Mouse (Mus musculus) liver, embryonic 14.5 days (tissue): ENCODE results near the gene A830031A19Rik. TPM values are rescaled to one million over a fixed set of nuclear protein-coding genes. Genes with fewer than 3 reads are reported as not detected.

ENCODE experiments used
- ATAC-seq: fragments of 200-750 bp; cut with Nextera tagmentation; 2 replicates; pipeline ENCODE4 v1.8.0; 2017; ENCODE audit warnings: moderate number of reproducible peaks, mild to moderate bottlenecking, moderate library complexity; ENCODE audit not compliant: insufficient read depth
- DNase-seq, 3 experiments: peaks; one replicate each; pipeline ENCODE4 v3.0.0-alpha.2; 2012 to 2013; ENCODE audit warnings: low read depth in 3 of 3, low spot score in 3 of 3
- H3K27ac ChIP-seq: fragments of 300-500 bp; sonication (generic); 2 replicates; pipeline ENCODE4 v1.5.1; 2014; ENCODE audit warnings: moderate library complexity, mild to moderate bottlenecking, control low read depth, inconsistent platforms
- H3K27me3 ChIP-seq: fragments of 300-500 bp; sonication (generic); 2 replicates; pipeline ENCODE4 v1.6.1; 2014; ENCODE audit warnings: mild to moderate bottlenecking, low read length, moderate library complexity; ENCODE audit not compliant: control insufficient read depth, insufficient read depth
- H3K36me3 ChIP-seq: fragments of 300-500 bp; sonication (generic); replicated peaks from 2 replicates; pipeline ENCODE4 v1.6.1; 2014; ENCODE audit warnings: low read depth; ENCODE audit not compliant: control insufficient read depth, insufficient read depth
- H3K4me1 ChIP-seq, 2 experiments: fragments of 200-500 bp in 1 of 2; fragments of 300-500 bp in 1 of 2; sonication (generic) in 1 of 2; replicated peaks; 2 replicates each; pipeline ENCODE4 v1.6.1; 2012 to 2014; ENCODE audit warnings: antibody characterized with exemption in 1 of 2, inconsistent platforms in 1 of 2, low read length in 1 of 2; ENCODE audit not compliant: control insufficient read depth in 2 of 2, insufficient read depth in 2 of 2
- H3K4me2 ChIP-seq: fragments of 300-500 bp; sonication (generic); 2 replicates; pipeline ENCODE4 v1.6.1; 2014; ENCODE audit warnings: low read depth, mild to moderate bottlenecking, control low read depth, moderate library complexity
- H3K4me3 ChIP-seq, 2 experiments: fragments of 200-500 bp in 1 of 2; fragments of 300-500 bp in 1 of 2; sonication (generic) in 1 of 2; 2 replicates each; pipeline ENCODE4 v1.5.1; 2012 to 2014; ENCODE audit warnings: low read depth in 2 of 2, low read length in 2 of 2, mild to moderate bottlenecking in 2 of 2, control low read depth in 1 of 2, inconsistent platforms in 1 of 2, moderate library complexity in 1 of 2; ENCODE audit not compliant: insufficient read depth in 1 of 2
- H3K9ac ChIP-seq: fragments of 300-500 bp; sonication (generic); replicated peaks from 2 replicates; pipeline ENCODE4 v1.6.1; 2014; ENCODE audit warnings: mild to moderate bottlenecking, control low read depth, moderate library complexity
- H3K9me3 ChIP-seq: fragments of 300-500 bp; sonication (generic); 2 replicates; pipeline ENCODE4 v1.6.1; 2016; ENCODE audit warnings: low read length, mixed read lengths; ENCODE audit not compliant: control insufficient read depth
- CTCF ChIP-seq: IDR thresholded peaks from 2 replicates; pipeline ENCODE4 v1.5.1; 2016; ENCODE audit warnings: antibody characterized with exemption, low read depth, control low read depth
- EP300 ChIP-seq: IDR thresholded peaks from 2 replicates; pipeline ENCODE4 v1.6.1; 2016; ENCODE audit warnings: antibody characterized with exemption, low read depth
- WGBS: fragments of 180-500 bp; shearing (Covaris S2); extraction: QIAGEN DNeasy Blood & Tissue Kit; methylation state at CpG from one replicate; pipeline ENCODE4 v1.1.7; 2014; ENCODE audit not compliant: insufficient replicate concordance; 5-methylcytosine and 5-hydroxymethylcytosine counted together
- polyA plus RNA-seq, 2 experiments: library from polyadenylated mRNA; depleted of rRNA in 1 of 2; stranded (reverse) in 1 of 2; unstranded in 1 of 2; fragments of >200 nt; fragmentation: Nextera tagmentation in 1 of 2; extraction: Ambion mirVana in 1 of 2; gene quantifications; 2 replicates each; pipeline versions ENCODE4 v1.2.1 to v1.2.3; 2012 to 2014

Gene A830031A19Rik
- polyA plus RNA-seq, 2 experiments = not detected

GRCm38 (mm10) chr11:24016049-24016448 lies 58.8 kb downstream of the A830031A19Rik start:
- Histone ChIP-seq H3K4me2 (no peak overlapping the region), H3K4me3 (no peak overlapping the region), H3K36me3 (no peaks in the 10 kb centered on the region), H3K27ac (no peak overlapping the region), H3K9ac (no peak overlapping the region), H3K4me1 (no peaks in the 10 kb centered on the region), H3K27me3 (no peaks in the 10 kb centered on the region), H3K9me3 (no peaks in the 10 kb centered on the region)
- 72% methylated on average over 3 of the region's 3 CpGs for WGBS
- TF ChIP-seq EP300 (no peak), CTCF (no peak)
- DNase-seq (no peak), ATAC-seq (no peak)

GRCm38 (mm10) chr11:24014642-24015041 lies 60.2 kb downstream of the A830031A19Rik start:
- H3K4me1 ChIP-seq = no peaks in the 10 kb centered on the region
- 67% methylated on average over 5 of the region's 5 CpGs for WGBS
- H3K27me3 ChIP-seq = no peaks in the 10 kb centered on the region
- no peaks in the 10 kb centered on the region for H3K9me3 ChIP-seq
- no peak for ATAC-seq
- H3K9ac ChIP-seq = no peak overlapping the region
- H3K36me3 ChIP-seq = no peaks in the 10 kb centered on the region
- no peak for DNase-seq
- H3K4me2 ChIP-seq = no peak overlapping the region
- no peak overlapping the region for H3K27ac ChIP-seq
- TF ChIP-seq CTCF = no peak
- no peak for TF ChIP-seq EP300
- H3K4me3 ChIP-seq = no peak overlapping the region

DNA sequence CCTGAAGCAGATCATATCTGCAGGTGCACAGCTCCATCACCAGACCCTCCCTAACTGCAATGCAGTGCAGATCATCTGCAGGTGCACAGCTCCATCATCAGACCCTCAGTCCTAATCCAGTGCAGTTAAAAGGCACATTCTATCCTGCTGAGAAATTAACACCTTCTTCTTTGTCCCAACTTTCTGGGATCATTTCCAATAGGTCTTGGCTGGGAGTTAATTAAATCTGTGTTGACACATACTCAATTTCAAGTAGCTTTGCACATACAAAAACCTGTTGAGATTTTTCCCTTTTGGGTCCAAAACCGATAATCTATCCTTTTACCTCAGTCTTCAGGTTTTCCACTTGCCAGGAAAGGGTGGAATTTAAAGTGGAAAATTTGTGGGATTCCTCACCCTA lies 62.6 kb downstream of the A830031A19Rik start:
- TF ChIP-seq EP300 (no peak), CTCF (no peak)
- no peak overlapping the region for H3K4me3 ChIP-seq
- no peak overlapping the region for H3K4me2 ChIP-seq
- no peaks in the 10 kb centered on the region for H3K27me3 ChIP-seq
- no peaks in the 10 kb centered on the region for H3K36me3 ChIP-seq
- no peak overlapping the region for H3K9ac ChIP-seq
- WGBS = 49% methylated on average over 1 of the region's 1 CpGs
- no peaks in the 10 kb centered on the region for H3K9me3 ChIP-seq
- ATAC-seq = no peak
- no peak for DNase-seq
- H3K4me1 ChIP-seq = no peaks in the 10 kb centered on the region
- no peak overlapping the region for H3K27ac ChIP-seq

- ATAC-seq = no peak
- no peaks in the 10 kb centered on the region for H3K36me3 ChIP-seq
Measured at GRCm38 (mm10) chr11:24008976-24009375, 65.9 kb downstream of the A830031A19Rik start.

GRCm38 (mm10) chr11:24008244-24008643 lies 66.6 kb downstream of the A830031A19Rik start:
- H3K27me3 ChIP-seq = no peaks in the 10 kb centered on the region
- no peaks in the 10 kb centered on the region for H3K9me3 ChIP-seq
- TF ChIP-seq CTCF = peak; percentile 42
- no peak for TF ChIP-seq EP300
- ATAC-seq (no peak), DNase-seq (no peak)
- H3K4me1 ChIP-seq = no peaks in the 10 kb centered on the region
- 24% methylated on average over 5 of the region's 5 CpGs for WGBS
- H3K4me3 ChIP-seq = no peak overlapping the region
- H3K36me3 ChIP-seq = no peaks in the 10 kb centered on the region
- H3K9ac ChIP-seq = no peak overlapping the region
- H3K4me2 ChIP-seq = no peak overlapping the region
- H3K27ac ChIP-seq = no peak overlapping the region

More at GRCm38 (mm10) chr11:24008976-24009375, 65.9 kb downstream of the A830031A19Rik start:
- no peaks in the 10 kb centered on the region for H3K27me3 ChIP-seq
- H3K4me1 ChIP-seq = no peaks in the 10 kb centered on the region
- no peak overlapping the region for H3K4me2 ChIP-seq
- H3K9me3 ChIP-seq = no peaks in the 10 kb centered on the region
- H3K4me3 ChIP-seq = no peak overlapping the region
- TF ChIP-seq EP300 = no peak
- no peak for TF ChIP-seq CTCF
- H3K9ac ChIP-seq = no peak overlapping the region
- DNase-seq = no peak
- 63% methylated on average over 5 of the region's 5 CpGs for WGBS
- no peak overlapping the region for H3K27ac ChIP-seq
